Mouse (Mus musculus): Measurements from ENCODE around the gene Capza1. TPM values are rescaled to one million over a fixed set of nuclear protein-coding genes. Genes with fewer than 3 reads are reported as not detected.
A peak's percentile ranks its signal among the peaks of the same experiment; 100 is the strongest.
"Not testable (repeated sequence)": the region's sequence is repeated elsewhere in the genome, so short reads cannot be mapped to it uniquely, and the experiment has no call there.

Gene Capza1
- polyA plus RNA-seq, 1 experiment: 46.7 TPM

GRCm38 (mm10) chr3:104817481-104817990 is 46.8 kb downstream of the Capza1 start:
- DNase-seq (ENCODE audit: low spot score): peak; percentile 59

DNA sequence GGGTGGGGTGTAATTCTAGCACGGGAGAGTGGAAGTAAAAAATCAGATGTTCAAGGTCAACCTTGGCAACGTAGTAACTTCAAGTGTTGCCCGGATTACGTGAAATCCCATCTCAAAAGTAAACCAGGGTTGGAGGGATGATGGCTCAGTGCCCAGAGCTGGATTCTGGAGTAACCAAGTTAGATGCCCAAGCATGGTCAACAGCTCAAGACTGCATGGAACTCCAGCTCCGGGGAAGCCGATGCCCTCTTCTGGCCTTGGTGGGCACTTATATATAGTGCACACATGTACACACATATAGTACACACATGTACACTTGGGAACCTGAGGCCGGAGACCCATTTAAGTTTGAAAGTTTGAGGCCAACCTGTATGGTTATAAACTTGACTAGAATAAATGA is 48.2 kb downstream of the Capza1 start:
- DNase-seq (ENCODE audit: low spot score): no peak

DNA sequence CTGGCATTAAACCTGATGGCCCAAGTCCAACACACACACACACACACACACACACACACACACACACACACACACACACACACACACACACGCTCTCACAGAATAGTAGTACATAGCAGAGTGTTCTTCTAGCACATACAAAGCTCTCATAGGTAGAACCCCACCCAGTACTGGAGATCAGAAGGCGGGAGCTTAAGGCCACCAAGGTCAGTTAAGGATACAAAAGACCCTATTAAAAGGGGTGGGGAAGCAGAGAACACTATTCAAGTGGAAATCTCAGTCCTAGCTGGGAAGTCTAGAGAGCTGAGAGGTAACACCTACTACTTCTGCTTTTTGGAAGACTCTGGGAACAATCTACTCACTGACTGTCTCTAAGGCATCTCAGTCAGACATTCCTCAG is 49.0 kb downstream of the Capza1 start:
- DNase-seq (ENCODE audit: low spot score): no peak

GRCm38 (mm10) chr3:104814746-104815145 is 49.6 kb downstream of the Capza1 start:
- DNase-seq (ENCODE audit: low spot score): no peak

DNA sequence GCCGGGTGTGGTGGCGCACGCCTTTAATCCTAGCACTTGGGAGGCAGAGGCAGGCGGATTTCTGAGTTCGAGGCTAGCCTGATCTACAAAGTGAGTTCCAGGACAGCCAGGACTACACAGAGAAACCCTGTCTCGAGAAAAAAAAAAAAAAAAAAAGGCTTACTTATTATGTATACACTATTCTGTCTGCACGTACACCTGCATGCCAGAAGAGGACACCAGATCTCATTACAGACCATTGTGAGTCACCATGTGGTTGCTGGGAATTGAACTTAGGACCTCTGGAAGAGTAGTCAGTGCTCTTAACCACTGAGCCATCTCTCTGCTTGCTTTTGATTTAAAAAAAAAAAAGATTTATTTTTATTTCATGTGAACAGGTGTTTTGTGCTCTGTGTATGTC is 51.1 kb downstream of the Capza1 start:
- not testable (repeated sequence) for DNase-seq (ENCODE audit: low spot score)

DNA sequence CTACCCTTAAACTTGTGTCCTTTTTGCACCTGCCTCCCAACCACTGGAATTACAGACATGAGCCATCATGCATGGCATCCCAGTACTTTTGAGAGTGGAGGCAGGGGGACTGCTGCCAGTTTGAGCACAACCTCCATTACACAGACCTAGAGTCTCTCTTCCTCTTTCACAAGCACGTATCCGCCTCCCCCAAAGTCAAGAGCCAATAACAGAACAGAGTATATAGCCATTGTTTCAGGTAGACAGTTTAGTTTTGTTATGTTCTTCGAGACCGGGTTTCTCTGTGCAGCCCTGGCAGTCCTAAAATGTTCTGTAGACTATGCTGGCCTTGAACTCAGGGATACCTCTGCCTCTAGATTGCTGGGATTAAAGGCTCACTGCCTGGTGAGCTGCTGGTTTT is 52.1 kb downstream of the Capza1 start:
- no peak for DNase-seq (ENCODE audit: low spot score)

- no peak for DNase-seq (ENCODE audit: low spot score)
Observed at GRCm38 (mm10) chr3:104811752-104812151, 52.6 kb downstream of the Capza1 start.

- no peak for DNase-seq (ENCODE audit: low spot score)
Observed at GRCm38 (mm10) chr3:104805539-104805938, 58.8 kb downstream of the Capza1 start.

GRCm38 (mm10) chr3:104804312-104804711 is 60.0 kb downstream of the Capza1 start:
- DNase-seq (ENCODE audit: low spot score): no peak

DNA sequence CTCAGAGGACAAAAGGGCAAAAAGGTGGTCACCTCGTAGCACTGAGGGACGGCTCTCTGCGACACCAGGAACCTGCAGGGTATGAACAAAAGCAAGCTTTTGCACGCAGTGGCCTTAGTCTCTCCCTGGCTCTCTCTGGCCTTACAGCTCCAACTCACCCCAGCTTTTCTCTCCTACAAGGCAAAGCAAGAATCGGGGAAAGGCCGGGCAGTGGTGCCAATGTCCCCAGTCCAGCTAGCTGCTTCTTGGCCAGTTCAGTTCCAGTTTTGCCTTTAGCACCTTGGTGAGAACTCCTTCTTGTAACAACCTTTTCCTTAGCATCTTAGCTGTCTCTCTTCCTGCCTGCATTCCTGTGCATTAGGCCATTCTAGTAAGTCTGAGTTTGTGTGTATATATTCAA is 62.8 kb downstream of the Capza1 start:
- no peak for DNase-seq (ENCODE audit: low spot score)

GRCm38 (mm10) chr3:104800681-104801080 is 63.6 kb downstream of the Capza1 start:
- DNase-seq (ENCODE audit: low spot score): no peak

GRCm38 (mm10) chr3:104796430-104797082 is 67.7 kb downstream of the Capza1 start:
- DNase-seq (ENCODE audit: low spot score): no peak

- no peak for DNase-seq (ENCODE audit: low spot score)
Observed at GRCm38 (mm10) chr3:104795661-104796340, 68.5 kb downstream of the Capza1 start.

- DNase-seq (ENCODE audit: low spot score): no peak
Observed at GRCm38 (mm10) chr3:104794953-104795470, 69.3 kb downstream of the Capza1 start.

- DNase-seq (ENCODE audit: low spot score): peak; percentile 56
Observed at GRCm38 (mm10) chr3:104793871-104794828, 70.2 kb downstream of the Capza1 start.

- DNase-seq (ENCODE audit: low spot score): no peak
Observed at GRCm38 (mm10) chr3:104792360-104793270, 71.7 kb downstream of the Capza1 start.

GRCm38 (mm10) chr3:104791671-104792070 is 72.6 kb downstream of the Capza1 start:
- DNase-seq (ENCODE audit: low spot score): no peak

GRCm38 (mm10) chr3:104791017-104791416 is 73.3 kb downstream of the Capza1 start:
- no peak for DNase-seq (ENCODE audit: low spot score)

DNA sequence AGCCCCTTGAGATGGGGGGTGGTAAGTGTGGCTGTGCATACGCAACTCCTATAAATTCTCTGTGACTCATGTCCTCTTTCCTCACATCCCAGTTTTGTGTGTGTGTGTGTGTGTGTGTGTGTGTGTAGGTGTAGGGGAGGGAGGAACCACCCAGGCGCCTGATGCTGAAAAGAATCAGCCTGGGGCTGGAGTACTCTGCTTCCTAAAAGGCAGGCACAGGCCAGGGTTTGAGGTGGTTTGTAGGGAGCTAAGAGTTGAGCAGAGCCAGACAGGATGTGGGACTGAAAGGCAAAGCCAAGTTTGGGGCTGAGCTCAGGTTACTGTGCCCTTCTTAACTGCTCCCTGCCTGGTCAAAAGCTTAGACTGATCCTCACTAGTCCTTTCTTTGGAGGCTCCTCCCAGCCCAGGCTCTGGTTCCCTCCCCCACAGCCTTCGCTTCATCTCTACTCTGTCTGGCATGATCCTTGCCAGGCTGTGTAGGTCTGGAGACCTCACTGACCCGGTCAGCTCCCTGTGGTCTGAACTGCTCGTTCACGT is 73.8 kb downstream of the Capza1 start:
- no peak for DNase-seq (ENCODE audit: low spot score)

- no peak for DNase-seq (ENCODE audit: low spot score)
Observed at GRCm38 (mm10) chr3:104789822-104790221, 74.5 kb downstream of the Capza1 start.

DNA sequence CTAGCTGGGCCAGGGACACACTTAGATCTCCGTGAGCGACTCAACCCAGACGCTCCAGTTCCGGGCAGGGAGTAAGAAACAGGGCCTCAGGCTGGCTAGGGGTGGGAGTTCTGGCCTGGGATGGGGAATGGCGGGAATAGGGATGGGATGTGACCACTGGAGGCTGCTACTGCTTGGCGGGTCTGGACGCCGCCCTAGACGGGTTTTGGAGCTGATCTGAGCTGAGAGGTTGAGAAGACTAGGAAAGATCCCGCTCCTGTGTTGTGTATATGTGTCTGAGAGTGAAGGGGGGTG is 75.0 kb downstream of the Capza1 start:
- DNase-seq (ENCODE audit: low spot score): no peak

Measured in urinary bladder, adult 2 months (tissue).